Mouse (Mus musculus) spleen, adult 2 months (tissue): ENCODE measurements at regions not wholly inside any gene's neighbourhood (a gene's known extent, or its start where the extent isn't known, plus 50 kb on each side); places are given as distances from the start of the nearest gene placed in this dataset.

Experiments
- CTCF ChIP-seq: fragments of 200-500 bp; IDR thresholded peaks from 2 replicates; pipeline ENCODE4 v1.5.1; 2011; ENCODE audit warnings: mild to moderate bottlenecking, inconsistent platforms; ENCODE audit not compliant: insufficient read depth, insufficient read length, insufficient replicate concordance; ENCODE audit errors: extremely low read depth
- POLR2A ChIP-seq: fragments of 200-500 bp; IDR thresholded peaks from 2 replicates; pipeline ENCODE4 v1.6.1; 2011; ENCODE audit warnings: low read depth, low read length, inconsistent platforms

GRCm38 (mm10) chr16:85649516-85649915, 96.3 kb upstream of the Cyyr1 start:
- TF ChIP-seq CTCF: no peak
- TF ChIP-seq POLR2A: no peak
